Mouse (Mus musculus): ENCODE results near the gene Borcs6. TPM values are rescaled to one million over a fixed set of nuclear protein-coding genes. Genes with fewer than 3 reads are reported as not detected.
A peak's percentile ranks its signal among the peaks of the same experiment; 100 is the strongest.

The Borcs6 gene
- total and polyA plus RNA-seq, 3 experiments, result 9.2 to 9.3 TPM; not detected in 1

GRCm38 (mm10) chr11:69089616-69090290 is 30.2 kb downstream of the Borcs6 start:
- no peak for DNase-seq (ENCODE audit: low read depth, low spot score)
- peaks cover 6 to 7% of the 10 kb centered on the region in 2 experiments for H3K36me3 ChIP-seq (ENCODE audit: control insufficient read depth in 1 of 2, insufficient read depth in 2 of 2, low read length in 2 of 2)
- peak overlapping the region; percentile 77 to 100 for H3K4me3 ChIP-seq (ENCODE audit: control insufficient read depth in 1 of 2, insufficient read depth in 1 of 2, low read depth in 2 of 2, low read length in 2 of 2)
- H3K4me1 ChIP-seq (ENCODE audit: control insufficient read depth in 1 of 2, insufficient read depth in 2 of 2, low read length in 2 of 2), result peaks cover 3 to 16% of the 10 kb centered on the region in 2 experiments; a peak in 3 of 4 replicates
- no peaks in the 10 kb centered on the region for H3K27me3 ChIP-seq (ENCODE audit: control insufficient read depth in 1 of 2, insufficient read depth in 2 of 2, low read length in 2 of 2)
- no peak for TF ChIP-seq NRF1 (IDR thresholded peaks at IDR 0.05; ENCODE audit: insufficient read depth, low read depth, low read length, poor library complexity, severe bottlenecking)
- no peak for TF ChIP-seq ZNF384 (IDR thresholded peaks at IDR 0.05; ENCODE audit: low read depth, low read length)
- TF ChIP-seq ZC3H11A (IDR thresholded peaks at IDR 0.05; ENCODE audit: low read depth, low read length), result no peak
- no peak for TF ChIP-seq MXI1 (IDR thresholded peaks at IDR 0.05; ENCODE audit: low read depth, low read length)
- TF ChIP-seq ELF1 (IDR thresholded peaks at IDR 0.05; ENCODE audit: low read depth, low read length), result no peak
- TF ChIP-seq POLR2A (IDR thresholded peaks at IDR 0.05; ENCODE audit: control insufficient read depth in 1 of 2, insufficient read depth in 1 of 2, low read depth in 1 of 2, low read length in 2 of 2, poor library complexity in 1 of 2), result no peak
- TF ChIP-seq RCOR1 (IDR thresholded peaks at IDR 0.05; ENCODE audit: low read depth, low read length), result no peak
- no peak for TF ChIP-seq CHD2 (IDR thresholded peaks at IDR 0.05; ENCODE audit: low read length)
- TF ChIP-seq E2F4 (IDR thresholded peaks at IDR 0.05; ENCODE audit: borderline replicate concordance, low read depth, low read length), result no peak
- TF ChIP-seq USF1 (IDR thresholded peaks at IDR 0.05; ENCODE audit: low read depth, low read length), result no peak
- TF ChIP-seq MAX (IDR thresholded peaks at IDR 0.05; ENCODE audit: low read length), result no peak
- no peak for TF ChIP-seq EP300 (IDR thresholded peaks at IDR 0.05; ENCODE audit: low read depth in 1 of 2, low read length in 2 of 2)
- TF ChIP-seq CHD1 (IDR thresholded peaks at IDR 0.05; ENCODE audit: low read depth, low read length), result no peak
- no peak for TF ChIP-seq CTCF (IDR thresholded peaks at IDR 0.05 in 2 of 3, conservative IDR thresholded peaks at IDR 0.05 in 1 of 3; ENCODE audit: control insufficient read depth in 1 of 3, insufficient read depth in 1 of 3, low read depth in 2 of 3, low read length in 3 of 3, poor library complexity in 1 of 3, severe bottlenecking in 1 of 3)
- peaks cover 17% of the 10 kb centered on the region for H3K79me2 ChIP-seq (ENCODE audit: control insufficient read depth, insufficient read depth, low read length, poor library complexity)
- no peaks in the 10 kb centered on the region for H3K9me3 ChIP-seq (replicated peaks; ENCODE audit: insufficient read depth, low read length)
- no peak overlapping the region for H3K27ac ChIP-seq (ENCODE audit: control insufficient read depth, low read depth, low read length)
- peak overlapping the region; percentile 94 for H3K9ac ChIP-seq (ENCODE audit: control insufficient read depth, low read depth, low read length, poor library complexity, severe bottlenecking)

GRCm38 (mm10) chr11:69090367-69090766 is 30.9 kb downstream of the Borcs6 start:
- peaks cover 6 to 7% of the 10 kb centered on the region in 2 experiments for H3K36me3 ChIP-seq (ENCODE audit: control insufficient read depth in 1 of 2, insufficient read depth in 2 of 2, low read length in 2 of 2)
- no peak overlapping the region for H3K27ac ChIP-seq (ENCODE audit: control insufficient read depth, low read depth, low read length)
- no peak overlapping the region for H3K4me3 ChIP-seq (ENCODE audit: control insufficient read depth in 1 of 2, insufficient read depth in 1 of 2, low read depth in 2 of 2, low read length in 2 of 2)
- H3K4me1 ChIP-seq (ENCODE audit: control insufficient read depth in 1 of 2, insufficient read depth in 2 of 2, low read length in 2 of 2), result peaks cover 3 to 16% of the 10 kb centered on the region in 2 experiments; a peak in 3 of 4 replicates
- no peaks in the 10 kb centered on the region for H3K27me3 ChIP-seq (ENCODE audit: control insufficient read depth in 1 of 2, insufficient read depth in 2 of 2, low read length in 2 of 2)
- no peak for DNase-seq (ENCODE audit: low read depth, low spot score)
- no peaks in the 10 kb centered on the region for H3K9me3 ChIP-seq (replicated peaks; ENCODE audit: insufficient read depth, low read length)
- H3K79me2 ChIP-seq (ENCODE audit: control insufficient read depth, insufficient read depth, low read length, poor library complexity), result peaks cover 17% of the 10 kb centered on the region
- no peak overlapping the region for H3K9ac ChIP-seq (ENCODE audit: control insufficient read depth, low read depth, low read length, poor library complexity, severe bottlenecking)
- TF ChIP-seq JUND (IDR thresholded peaks at IDR 0.05; ENCODE audit: low read depth, low read length) (no peak), CHD2 (IDR thresholded peaks at IDR 0.05; ENCODE audit: low read length) (no peak), RCOR1 (IDR thresholded peaks at IDR 0.05; ENCODE audit: low read depth, low read length) (no peak), NELFE (IDR thresholded peaks at IDR 0.05; ENCODE audit: low read depth, low read length) (no peak), BHLHE40 (IDR thresholded peaks at IDR 0.05; ENCODE audit: borderline replicate concordance, low read depth, low read length) (no peak), USF1 (IDR thresholded peaks at IDR 0.05; ENCODE audit: low read depth, low read length) (no peak), EP300 (IDR thresholded peaks at IDR 0.05; ENCODE audit: low read depth in 1 of 2, low read length in 2 of 2) (no peak), MAFK (IDR thresholded peaks at IDR 0.05; ENCODE audit: borderline replicate concordance, low read depth, low read length) (no peak), NRF1 (IDR thresholded peaks at IDR 0.05; ENCODE audit: insufficient read depth, low read depth, low read length, poor library complexity, severe bottlenecking) (no peak), ZMIZ1 (IDR thresholded peaks at IDR 0.05; ENCODE audit: low read depth, low read length) (no peak), MAZ (IDR thresholded peaks at IDR 0.05; ENCODE audit: low read depth, low read length) (no peak), KAT2A (conservative IDR thresholded peaks at IDR 0.05; ENCODE audit: low read depth, low read length) (no peak), MAX (IDR thresholded peaks at IDR 0.05; ENCODE audit: low read length) (no peak), SMC3 (IDR thresholded peaks at IDR 0.05; ENCODE audit: low read depth, low read length) (no peak)
